Mouse (Mus musculus) cortical plate, adult 2 months (tissue): ENCODE measurements around the gene Hnrnpab. TPM values are rescaled to one million over a fixed set of nuclear protein-coding genes. Genes with fewer than 3 reads are reported as not detected.

Experiments
- H3K27ac ChIP-seq: fragments of 200-500 bp; 2 replicates; pipeline ENCODE4 v1.5.1; 2012; ENCODE audit warnings: low read length, control low read depth, inconsistent platforms; ENCODE audit not compliant: insufficient read depth
- H3K4me1 ChIP-seq: fragments of 200-500 bp; 2 replicates; pipeline ENCODE4 v1.6.1; 2011; ENCODE audit warnings: low read length; ENCODE audit not compliant: control insufficient read depth, insufficient read depth
- H3K4me3 ChIP-seq: fragments of 200-500 bp; 2 replicates; pipeline ENCODE4 v1.5.1; 2011; ENCODE audit warnings: mild to moderate bottlenecking, low read length, control low read depth; ENCODE audit not compliant: insufficient read depth
- CTCF ChIP-seq: fragments of 200-500 bp; IDR thresholded peaks from 2 replicates; pipeline ENCODE4 v1.5.1; 2011; ENCODE audit warnings: mild to moderate bottlenecking, control low read depth, low read length; ENCODE audit not compliant: insufficient read depth; ENCODE audit errors: extremely low read depth
- POLR2A ChIP-seq: fragments of 200-500 bp; IDR thresholded peaks from 2 replicates; pipeline ENCODE4 v1.6.1; 2011; ENCODE audit warnings: mild to moderate bottlenecking, low read length, control low read depth; ENCODE audit not compliant: insufficient read depth; ENCODE audit errors: extremely low read depth
- polyA plus RNA-seq: library from polyadenylated mRNA; depleted of rRNA; stranded (reverse); fragments of >200 nt; gene quantifications from 2 replicates; pipeline ENCODE4 v1.2.3, GENCODE M21; 2012; rRNA removed

Gene Hnrnpab
- 98.4 and 100 TPM in 2 replicates for polyA plus RNA-seq

- peaks cover 2% of the 10 kb centered on the region for H3K4me1 ChIP-seq
- peak within 1 kb of the TSS; percentile 35 for H3K4me3 ChIP-seq
- peak within 1 kb of the TSS; percentile 82 for H3K27ac ChIP-seq
- TF ChIP-seq POLR2A (peak; percentile 99), CTCF (no peak)
Measured at GRCm38 (mm10) chr11:51606447-51607095, at the start of gene Hnrnpab. Hnrnpab (minus strand) TSS chr11:51606847.

GRCm38 (mm10) chr11:51654891-51655290, 48.2 kb upstream of the Hnrnpab start:
- Histone ChIP-seq H3K4me3 (no peak overlapping the region), H3K27ac (no peak overlapping the region), H3K4me1 (0 out of 2 replicates have a peak, but pooled peaks cover 4% of the 10 kb centered on the region)
- TF ChIP-seq CTCF, result no peak
- TF ChIP-seq POLR2A, result no peak

GRCm38 (mm10) chr11:51653736-51654135, 47.1 kb upstream of the Hnrnpab start:
- H3K27ac ChIP-seq, result no peak overlapping the region
- H3K4me1 ChIP-seq, result 0 out of 2 replicates have a peak, but pooled peaks cover 1% of the 10 kb centered on the region
- TF ChIP-seq CTCF (no peak), POLR2A (no peak)
- H3K4me3 ChIP-seq, result no peak overlapping the region

GRCm38 (mm10) chr11:51652889-51653418, 46.3 kb upstream of the Hnrnpab start:
- TF ChIP-seq POLR2A (no peak), CTCF (no peak)

DNA sequence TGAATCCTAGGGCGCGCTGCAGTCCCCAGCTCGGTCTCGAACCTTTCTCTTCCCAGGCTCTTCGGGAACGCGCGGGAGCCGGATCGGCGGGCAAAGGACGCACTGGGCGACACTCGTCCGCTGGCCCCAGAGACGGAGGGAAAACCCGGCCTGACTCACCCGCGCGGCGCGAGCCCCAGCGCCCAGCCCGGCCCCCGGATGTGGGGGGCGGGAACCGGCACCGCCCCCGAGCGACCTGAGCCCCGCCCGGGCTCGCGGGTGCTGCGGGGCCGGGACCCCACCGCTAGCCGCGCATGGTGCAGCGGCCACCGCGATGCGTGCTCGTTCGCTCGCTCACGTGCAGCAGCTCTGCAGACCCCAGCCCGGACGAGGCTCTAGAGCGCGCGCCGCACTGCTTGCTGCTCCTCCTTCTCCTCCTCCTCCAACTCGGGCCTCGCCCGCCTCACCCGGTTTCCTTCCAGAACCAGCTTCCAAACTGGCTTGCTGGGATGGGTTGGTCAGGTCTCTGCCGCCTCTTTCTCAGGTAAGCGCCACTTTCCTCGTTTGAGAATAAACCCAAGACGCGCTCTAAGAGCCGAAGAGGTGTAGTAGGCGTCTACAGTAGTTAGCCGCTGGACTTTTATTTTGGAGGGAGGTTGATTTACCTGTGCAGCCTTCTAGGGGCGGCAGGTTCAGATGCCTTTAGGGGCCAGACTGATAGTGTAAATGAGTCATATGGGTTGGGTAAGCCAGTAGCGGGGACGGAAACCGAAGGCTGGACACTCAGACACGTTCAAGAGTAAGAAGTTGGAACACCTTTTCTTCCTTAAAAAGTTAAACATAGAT, 44.3 kb upstream of the Hnrnpab start, which contains the start of the genes N4bp3 and D930048N14Rik:
TSS of gene N4bp3 (minus strand) at position 152 of the 825 bp plus-strand sequence.
TSS of gene D930048N14Rik (plus strand) at position 264 of the 825 bp plus-strand sequence.
- Histone ChIP-seq H3K27ac (peak within 1 kb of the TSS; percentile 74), H3K4me1 (peaks cover 2% of the 10 kb centered on the region; the same call in 1 of the 2 replicates), H3K4me3 (peak within 1 kb of the TSS; percentile 66)
- TF ChIP-seq CTCF (no peak), POLR2A (no peak)

More at GRCm38 (mm10) chr11:51652889-51653418, 46.3 kb upstream of the Hnrnpab start:
- Histone ChIP-seq H3K4me1 (no peaks in the 10 kb centered on the region), H3K27ac (no peak overlapping the region), H3K4me3 (no peak overlapping the region)

GRCm38 (mm10) chr11:51650261-51650660, 43.6 kb upstream of the Hnrnpab start:
- peak overlapping the region; percentile 66 for H3K4me3 ChIP-seq
- H3K27ac ChIP-seq, result peak overlapping the region; percentile 74
- TF ChIP-seq CTCF (no peak), POLR2A (no peak)
- H3K4me1 ChIP-seq, result peaks cover 2% of the 10 kb centered on the region; the same call in 1 of the 2 replicates

GRCm38 (mm10) chr11:51649889-51650199, 43.2 kb upstream of the Hnrnpab start:
- TF ChIP-seq POLR2A (peak; percentile 36; the same call in 1 of the 2 replicates), CTCF (no peak)
- Histone ChIP-seq H3K27ac (no peak overlapping the region), H3K4me3 (peak overlapping the region; percentile 66), H3K4me1 (peaks cover 2% of the 10 kb centered on the region; the same call in 1 of the 2 replicates)

GRCm38 (mm10) chr11:51649111-51649888, 42.7 kb upstream of the Hnrnpab start:
- H3K27ac ChIP-seq, result peak overlapping the region; percentile 8; the same call in 1 of the 2 replicates
- no peak for TF ChIP-seq POLR2A
- no peak for TF ChIP-seq CTCF
- H3K4me3 ChIP-seq, result peak overlapping the region; percentile 66
- peaks cover 2% of the 10 kb centered on the region; the same call in 1 of the 2 replicates for H3K4me1 ChIP-seq
